Mouse (Mus musculus): ENCODE results near the gene Dgke.

The Dgke gene

DNA sequence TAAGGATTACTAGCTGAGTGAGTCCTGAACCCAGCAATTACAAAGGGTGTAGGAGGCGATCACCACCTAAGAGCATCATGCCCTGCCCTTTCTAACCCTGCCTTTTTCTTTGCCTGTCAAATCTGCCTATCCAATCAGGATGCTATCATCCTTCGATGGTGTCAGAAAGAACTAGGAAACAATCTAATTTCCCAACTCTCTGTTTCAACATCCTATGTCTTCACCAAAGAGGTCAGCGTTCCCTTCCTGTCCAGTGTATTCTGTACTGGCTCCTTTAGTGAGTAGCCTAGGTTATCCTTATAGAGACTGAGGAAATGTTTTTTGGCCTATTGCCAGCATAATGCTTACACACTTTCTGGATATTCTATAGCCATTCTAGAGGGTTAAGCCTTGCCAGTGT lies 31.1 kb downstream of the Dgke start:
- no peak for DNase-seq (ENCODE audit: low spot score)

GRCm38 (mm10) chr11:89034592-89034991 lies 32.1 kb downstream of the Dgke start:
- DNase-seq (ENCODE audit: low spot score): no peak

- no peak for DNase-seq (ENCODE audit: low spot score)
Measured at GRCm38 (mm10) chr11:89031189-89031588, 35.5 kb downstream of the Dgke start.

- no peak for DNase-seq (ENCODE audit: low spot score)
Measured at GRCm38 (mm10) chr11:89030552-89030951, 36.1 kb downstream of the Dgke start.

DNA sequence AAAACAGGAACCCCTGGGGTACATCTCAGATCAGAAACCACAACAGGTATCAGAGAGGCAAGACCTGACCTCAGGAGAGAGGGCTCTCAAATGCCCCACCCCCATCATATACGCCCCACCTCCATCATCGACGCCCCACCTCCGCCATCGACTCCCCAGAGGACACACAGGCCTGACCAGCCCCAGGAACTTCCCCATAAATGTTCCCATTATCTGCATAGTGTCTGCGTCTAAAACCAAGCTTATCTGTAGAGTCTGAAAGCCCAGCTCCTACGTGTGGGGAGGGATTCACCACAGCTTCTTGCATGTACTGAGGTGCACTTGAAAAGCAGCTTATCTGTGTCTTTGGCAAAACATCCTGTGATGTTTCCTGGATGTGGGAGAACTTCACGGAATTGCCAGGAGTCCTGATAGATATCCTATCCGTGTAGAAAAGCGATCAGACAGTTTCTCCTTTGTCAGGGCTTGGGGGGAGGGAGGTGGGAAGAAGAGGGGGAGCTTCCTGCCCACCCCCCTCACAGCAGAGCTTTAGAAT lies 37.7 kb downstream of the Dgke start:
- DNase-seq (ENCODE audit: low spot score): no peak

DNA sequence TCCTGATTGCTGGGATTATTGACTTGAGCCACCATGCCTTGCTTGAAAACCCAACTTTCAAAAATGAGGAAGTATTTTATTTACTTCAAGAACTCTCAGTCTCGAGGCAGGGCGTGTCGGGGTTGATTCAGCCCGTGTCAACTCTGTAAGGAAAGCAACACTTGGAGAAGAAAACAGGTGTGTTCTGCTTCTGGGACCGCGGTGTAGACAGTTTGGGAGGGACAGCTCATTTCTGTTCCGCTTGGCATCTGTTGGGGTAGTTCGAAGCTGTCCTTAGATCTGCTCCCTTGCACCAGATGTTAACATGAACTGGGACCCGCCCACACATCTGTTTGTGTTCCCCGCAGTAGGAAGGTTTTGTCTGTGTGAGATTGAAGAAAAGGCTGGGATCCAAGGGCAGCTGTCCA lies 38.7 kb downstream of the Dgke start:
- no peak for DNase-seq (ENCODE audit: low spot score)

DNA sequence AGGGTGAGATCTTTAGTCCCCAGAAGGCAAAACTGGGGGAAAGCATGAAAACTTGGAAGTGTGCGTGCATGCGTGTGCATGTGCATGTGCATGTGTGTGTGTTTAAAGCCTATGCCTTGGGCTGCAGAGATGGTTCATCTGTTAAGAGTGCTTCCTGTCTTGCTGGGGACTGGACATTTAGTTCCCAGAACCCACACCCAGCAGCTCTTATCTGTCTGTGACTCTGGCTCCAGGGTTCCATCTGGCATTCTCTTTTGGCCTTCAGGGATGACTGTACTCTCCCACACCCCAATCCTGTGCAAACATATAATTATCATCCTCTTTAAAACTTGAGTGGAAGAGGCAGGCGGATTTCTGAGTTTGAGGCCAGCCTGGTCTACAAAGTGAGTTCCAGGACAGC lies 40.5 kb downstream of the Dgke start:
- DNase-seq (ENCODE audit: low spot score): no peak

- no peak for DNase-seq (ENCODE audit: low spot score)
Measured at GRCm38 (mm10) chr11:89025603-89026002, 41.0 kb downstream of the Dgke start.

GRCm38 (mm10) chr11:89024181-89024881 lies 42.3 kb downstream of the Dgke start:
- peak; percentile 74 for DNase-seq (ENCODE audit: low spot score)

DNA sequence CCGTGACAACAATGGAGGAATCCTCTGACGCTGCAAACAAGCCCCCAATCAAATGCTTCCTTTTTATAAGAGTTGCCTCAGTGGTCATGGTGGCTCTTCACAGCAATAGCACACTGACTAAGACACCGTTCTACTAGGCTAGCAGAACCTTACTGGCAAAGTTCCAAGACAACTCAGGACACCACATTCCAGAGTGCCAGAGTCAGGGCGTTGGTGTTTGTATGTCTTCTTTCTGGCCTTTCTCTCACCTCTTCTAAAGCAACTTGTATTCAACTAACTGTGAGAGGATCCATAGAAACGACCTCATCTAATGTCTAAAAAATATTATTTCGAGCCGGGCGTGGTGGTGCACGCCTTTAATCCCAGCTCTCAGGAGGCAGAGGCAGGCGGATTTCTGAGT lies 43.2 kb downstream of the Dgke start:
- DNase-seq (ENCODE audit: low spot score): no peak

DNA sequence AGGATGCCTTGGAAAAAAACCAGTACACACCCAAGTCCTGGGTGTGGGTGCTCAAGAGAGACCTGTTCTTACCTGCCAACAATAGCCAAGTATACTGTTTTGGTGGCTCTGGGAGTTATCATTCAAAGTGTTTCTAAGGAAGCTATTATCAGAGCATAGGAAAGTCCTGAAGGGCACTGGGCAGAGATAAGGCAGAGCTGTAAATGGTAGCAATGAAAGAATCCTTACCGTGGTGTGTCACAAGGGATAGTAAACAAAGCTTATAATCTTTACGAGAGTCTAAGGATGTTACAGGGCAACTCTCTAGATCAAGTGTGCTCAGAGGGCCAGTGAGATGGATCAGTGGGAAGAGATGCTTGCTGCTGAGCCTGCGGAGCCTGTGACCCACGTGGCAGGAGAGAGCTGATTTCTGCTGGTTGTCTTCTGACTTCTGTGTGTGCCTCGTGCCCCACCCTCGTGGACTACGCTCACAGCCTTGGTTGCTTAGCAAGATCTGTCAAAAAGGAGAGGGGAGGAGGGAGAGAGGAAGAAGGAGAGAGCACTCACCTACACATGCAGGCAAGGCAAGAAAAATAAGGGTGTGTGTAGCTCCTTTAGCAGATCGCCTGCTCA lies 44.4 kb downstream of the Dgke start:
- DNase-seq (ENCODE audit: low spot score): no peak

GRCm38 (mm10) chr11:89021687-89022086 lies 45.0 kb downstream of the Dgke start:
- no peak for DNase-seq (ENCODE audit: low spot score)

DNA sequence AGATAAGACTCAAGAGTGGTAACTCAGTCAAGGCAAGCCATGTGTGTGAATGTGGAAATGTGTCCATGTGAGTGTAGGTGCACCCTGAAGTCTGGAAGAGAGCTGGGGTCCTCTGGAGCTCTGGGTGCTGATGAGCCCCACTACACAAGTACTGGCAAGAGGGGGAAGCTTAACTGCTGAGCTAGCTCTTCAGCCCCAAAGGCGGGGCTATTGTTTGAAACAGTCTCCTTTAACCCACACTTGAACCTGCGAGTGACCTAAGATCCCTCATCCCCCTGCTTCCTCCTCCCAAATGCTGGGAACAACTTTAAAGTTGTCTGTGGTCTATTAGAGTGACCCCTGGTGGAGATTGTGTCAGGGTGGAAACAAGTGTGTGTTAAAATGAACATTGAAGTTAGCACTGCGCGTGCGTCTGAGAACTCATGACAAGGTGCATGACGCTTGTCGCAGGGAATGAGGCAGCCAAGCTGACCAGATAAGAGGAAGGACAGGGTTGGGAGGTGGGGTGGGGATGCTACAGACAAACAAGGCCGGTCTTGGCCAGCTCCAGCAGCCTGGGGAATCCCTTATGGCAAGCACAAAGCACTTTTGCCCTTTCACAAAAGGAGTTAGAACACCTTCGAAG lies 45.9 kb downstream of the Dgke start:
- no peak for DNase-seq (ENCODE audit: low spot score)

- no peak for DNase-seq (ENCODE audit: low spot score)
Measured at GRCm38 (mm10) chr11:89017514-89018182, 49.0 kb downstream of the Dgke start.

GRCm38 (mm10) chr11:89012241-89012640 lies 54.4 kb downstream of the Dgke start:
- DNase-seq (ENCODE audit: low spot score): no peak

DNA sequence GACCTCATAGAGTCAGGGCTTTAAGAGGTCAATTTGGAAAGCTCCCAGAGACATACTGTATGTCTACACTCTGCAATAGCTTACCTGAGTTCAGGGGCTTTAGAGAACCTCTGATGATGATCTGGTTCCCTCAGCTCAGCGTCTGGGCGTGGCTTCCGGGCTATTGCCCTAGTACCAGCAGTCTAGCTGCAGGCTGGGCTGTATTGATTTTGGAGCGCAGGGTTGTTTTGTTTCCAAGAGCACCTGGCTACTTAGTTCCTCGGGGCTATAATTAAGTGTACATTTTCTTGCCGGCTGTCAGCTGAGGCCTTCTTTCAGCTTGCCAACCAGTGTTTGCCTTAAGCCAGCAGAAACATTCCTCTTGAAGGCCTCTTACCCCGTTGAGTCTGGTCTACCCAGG lies 57.2 kb downstream of the Dgke start:
- no peak for DNase-seq (ENCODE audit: low spot score)

DNA sequence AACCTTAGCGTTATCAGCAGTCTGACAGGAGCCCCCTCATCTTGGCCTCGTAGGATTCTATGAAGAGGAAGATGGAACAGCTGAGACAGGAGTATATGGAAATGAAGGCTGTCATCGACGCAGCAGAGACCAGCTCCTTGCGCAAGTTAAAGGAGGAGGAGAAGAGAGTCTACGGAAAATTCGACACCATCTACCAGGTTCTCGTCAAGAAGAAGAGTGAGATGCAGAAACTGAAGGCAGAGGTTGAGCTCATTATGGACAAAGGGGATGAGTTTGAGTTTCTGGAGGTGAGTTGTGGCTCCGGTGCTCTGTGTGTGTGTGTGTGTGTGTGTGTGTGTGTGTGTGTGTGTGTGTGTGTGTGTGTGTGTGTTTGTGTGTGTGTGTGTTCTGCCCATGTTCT lies 57.6 kb downstream of the Dgke start:
- no peak for DNase-seq (ENCODE audit: low spot score)

GRCm38 (mm10) chr11:89007582-89007981 lies 59.1 kb downstream of the Dgke start:
- DNase-seq (ENCODE audit: low spot score): no peak

DNA sequence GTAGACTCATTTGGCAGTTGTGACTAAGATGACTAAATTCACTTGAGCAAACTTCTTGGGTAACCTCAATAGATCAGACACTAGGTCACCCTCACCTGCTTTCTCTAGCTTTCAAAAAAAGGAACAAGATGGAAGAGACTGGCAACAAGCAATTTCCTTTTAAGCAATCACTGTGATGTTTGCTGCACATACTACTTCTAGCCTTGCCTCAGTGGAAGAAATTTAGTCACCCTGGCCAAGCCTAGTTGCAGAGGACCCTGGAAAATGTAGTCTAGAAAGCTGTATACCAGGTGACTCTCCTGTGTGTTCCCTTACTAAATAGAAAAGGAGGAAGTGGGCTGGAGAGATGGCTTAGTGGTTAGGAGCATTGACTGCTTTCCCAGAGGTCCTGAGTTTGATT lies 60.2 kb downstream of the Dgke start:
- no peak for DNase-seq (ENCODE audit: low spot score)

- no peak for DNase-seq (ENCODE audit: low spot score)
Measured at GRCm38 (mm10) chr11:89005473-89005872, 61.2 kb downstream of the Dgke start.

DNA sequence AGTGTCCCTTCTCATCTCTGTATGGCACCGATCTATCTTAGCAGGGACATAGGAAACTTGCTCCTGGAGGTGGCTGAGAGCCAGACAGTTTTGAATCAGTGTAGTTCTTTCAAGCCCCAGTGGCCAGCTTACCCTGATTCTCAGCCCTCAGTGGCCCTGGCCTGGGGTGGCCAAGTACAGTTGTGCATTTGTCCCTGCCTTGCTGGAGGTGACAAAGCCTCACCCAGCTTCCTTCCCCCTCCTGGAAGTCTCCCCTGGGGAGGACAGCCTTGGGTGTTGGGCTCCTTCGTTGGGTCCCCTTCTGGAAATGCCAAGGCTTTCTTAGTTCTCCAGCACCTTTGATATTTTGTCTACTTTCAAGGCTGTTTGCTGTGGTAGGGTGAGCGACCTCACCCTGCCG lies 62.9 kb downstream of the Dgke start:
- no peak for DNase-seq (ENCODE audit: low spot score)

- no peak for DNase-seq (ENCODE audit: low spot score)
Measured at GRCm38 (mm10) chr11:89003078-89003477, 63.6 kb downstream of the Dgke start.

DNA sequence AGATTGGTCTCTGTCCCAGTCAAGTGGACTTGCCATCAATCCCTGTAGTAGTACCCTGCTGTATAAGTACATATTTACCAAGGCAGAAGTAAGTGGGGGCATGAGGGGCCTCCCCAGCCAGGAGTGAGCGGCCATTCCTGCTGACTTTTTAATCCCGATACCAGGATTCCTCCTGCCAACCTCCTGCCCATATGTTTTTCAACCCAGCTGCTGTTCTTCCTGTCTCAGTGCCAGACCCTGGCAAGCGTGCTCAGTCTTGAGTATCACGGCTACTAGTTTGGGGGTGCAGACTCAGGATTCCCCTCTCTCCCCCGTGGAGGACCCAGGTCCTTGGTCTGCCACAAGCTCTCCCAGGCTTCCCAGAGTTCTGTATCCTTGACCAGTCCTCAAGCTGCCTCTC lies 64.0 kb downstream of the Dgke start:
- DNase-seq (ENCODE audit: low spot score): no peak

All from urinary bladder, postnatal 25 days (tissue).